Mouse (Mus musculus): ENCODE measurements around the gene Sh3tc1.

Sh3tc1 gene

GRCm38 (mm10) chr5:35751016-35751415 is 11.2 kb upstream of the Sh3tc1 start:
- DNase-seq, result no peak

DNA sequence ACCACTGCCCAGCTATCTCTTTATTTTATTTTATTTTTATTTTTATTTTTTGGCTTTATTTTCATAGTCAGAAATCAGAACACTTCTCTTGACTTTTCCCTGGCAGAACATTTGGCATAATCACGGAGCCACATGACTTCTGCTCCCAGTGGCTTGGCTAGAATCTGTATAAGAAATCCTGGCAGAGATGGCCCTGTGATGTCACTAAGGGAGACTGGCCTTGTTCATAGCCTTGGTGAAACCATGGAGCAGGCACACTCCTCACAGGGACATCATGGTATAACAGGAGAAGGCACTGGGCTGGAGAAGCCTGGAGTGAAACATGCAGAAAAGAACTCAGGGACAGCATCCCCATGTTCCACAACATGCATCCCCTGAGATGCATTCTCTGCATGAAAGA is 10.2 kb upstream of the Sh3tc1 start:
- DNase-seq, result no peak

GRCm38 (mm10) chr5:35749416-35749815 is 9.6 kb upstream of the Sh3tc1 start:
- no peak for DNase-seq

GRCm38 (mm10) chr5:35746910-35747309 is 7.1 kb upstream of the Sh3tc1 start:
- DNase-seq, result peak; percentile 71

DNA sequence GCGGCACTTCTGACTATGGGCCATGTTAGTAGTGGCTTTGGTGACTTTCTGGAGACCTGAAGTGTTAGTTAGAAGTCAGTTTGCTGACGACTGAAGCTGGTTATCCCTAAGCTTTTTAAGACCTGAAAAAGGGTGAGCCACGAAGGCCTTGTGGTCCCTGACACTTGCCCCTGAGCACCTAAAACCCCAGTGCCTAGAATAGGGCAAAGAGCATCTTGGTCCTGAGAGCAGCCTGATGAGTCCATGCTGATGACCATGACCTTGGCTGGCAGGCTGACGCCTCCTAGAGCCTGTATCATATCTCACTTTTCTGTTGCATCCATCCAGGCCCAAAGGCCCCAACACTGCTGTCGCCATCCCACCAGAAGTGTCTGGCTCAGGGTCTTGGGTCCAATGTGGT is 5.6 kb upstream of the Sh3tc1 start:
- DNase-seq, result no peak

- DNase-seq, result no peak
These were observed 4.4 kb upstream of the Sh3tc1 start for GRCm38 (mm10) chr5:35743990-35744722.

DNA sequence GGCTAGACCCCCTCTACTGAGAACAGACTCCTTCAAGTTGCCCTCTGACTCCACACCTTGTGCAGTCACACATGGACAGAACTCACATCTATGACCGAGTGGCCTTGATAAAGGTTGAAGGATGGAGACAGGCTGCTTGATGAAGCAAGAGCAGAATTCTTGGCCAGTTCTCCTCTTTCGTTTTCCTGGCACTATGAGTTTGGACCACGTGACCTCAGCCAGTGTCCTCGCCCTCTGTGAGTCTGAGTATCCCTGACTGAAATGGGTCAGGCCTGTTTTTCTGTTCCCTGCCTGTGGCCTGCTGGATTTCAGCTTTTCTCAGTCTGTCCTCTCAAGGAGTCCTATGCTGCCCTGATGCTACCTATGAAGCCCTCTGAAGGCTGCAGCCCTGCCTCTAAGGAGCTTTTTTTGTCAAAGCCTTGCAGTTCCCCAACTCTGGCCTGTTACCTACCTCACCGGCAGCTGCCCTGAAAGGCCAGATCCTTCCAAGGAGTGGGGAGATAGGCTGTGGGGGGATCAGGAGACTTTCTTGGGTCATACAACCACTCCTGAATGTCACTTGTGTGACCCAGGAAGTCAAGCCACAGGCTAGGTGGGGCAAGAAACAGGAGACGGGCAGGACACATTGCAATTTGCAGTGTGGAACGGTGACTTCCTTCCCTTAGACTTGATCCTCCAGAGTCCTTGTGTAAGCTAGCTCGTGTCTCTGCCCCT is 3.6 kb upstream of the Sh3tc1 start:
- no peak for DNase-seq

- no peak for DNase-seq
These were observed 1.5 kb upstream of the Sh3tc1 start for GRCm38 (mm10) chr5:35741225-35741820.

- no peak for DNase-seq
These were observed 929 bp upstream of the Sh3tc1 start for GRCm38 (mm10) chr5:35740716-35741115.

- no peak for DNase-seq
These were observed 782 bp downstream of the Sh3tc1 start for GRCm38 (mm10) chr5:35739005-35739404.

- no peak for DNase-seq
These were observed 2.4 kb downstream of the Sh3tc1 start for GRCm38 (mm10) chr5:35737231-35737901.

- DNase-seq, result no peak
These were observed 6.3 kb downstream of the Sh3tc1 start for GRCm38 (mm10) chr5:35733523-35733922.

- no peak for DNase-seq
These were observed 8.8 kb downstream of the Sh3tc1 start for GRCm38 (mm10) chr5:35731006-35731405.

DNA sequence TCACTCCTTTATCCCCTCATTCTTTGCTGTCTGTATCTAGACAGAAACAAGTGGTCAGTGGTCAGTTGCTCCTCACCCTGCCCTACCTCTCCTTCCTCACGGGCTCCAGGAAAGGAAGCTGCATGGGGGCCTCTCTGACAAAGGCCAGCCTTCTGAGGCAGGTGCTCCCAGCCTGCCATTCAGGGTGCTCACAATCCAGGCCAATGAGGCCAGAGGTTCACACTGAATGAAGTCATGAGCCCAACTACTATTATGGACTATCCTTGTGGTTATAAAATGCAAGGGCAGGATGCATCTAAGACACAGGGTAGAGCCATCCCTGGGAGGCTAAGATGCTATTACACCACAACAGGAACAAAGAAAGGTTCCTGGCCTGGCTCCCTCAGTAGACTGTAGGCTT is 9.2 kb downstream of the Sh3tc1 start:
- DNase-seq, result no peak

DNA sequence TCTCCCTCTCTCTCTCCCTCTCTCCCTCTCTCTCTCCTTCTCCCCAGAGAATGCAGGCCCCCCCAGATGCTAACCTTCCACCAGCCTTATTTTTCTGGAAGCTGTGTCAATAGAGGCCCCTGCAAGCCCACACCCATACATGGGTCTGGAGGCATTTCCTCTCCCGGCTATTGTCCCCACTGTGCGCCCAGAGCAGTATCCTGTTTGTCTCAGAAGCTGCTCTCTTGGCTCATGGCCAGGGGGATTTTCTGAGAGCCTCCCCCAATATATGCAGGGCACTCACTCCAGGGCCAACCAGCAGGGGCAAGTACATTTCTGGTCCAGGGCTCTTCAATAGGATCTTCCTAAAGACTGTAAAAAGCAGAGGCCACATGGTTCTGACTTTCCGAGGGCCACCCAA is 9.9 kb downstream of the Sh3tc1 start:
- DNase-seq, result no peak

DNA sequence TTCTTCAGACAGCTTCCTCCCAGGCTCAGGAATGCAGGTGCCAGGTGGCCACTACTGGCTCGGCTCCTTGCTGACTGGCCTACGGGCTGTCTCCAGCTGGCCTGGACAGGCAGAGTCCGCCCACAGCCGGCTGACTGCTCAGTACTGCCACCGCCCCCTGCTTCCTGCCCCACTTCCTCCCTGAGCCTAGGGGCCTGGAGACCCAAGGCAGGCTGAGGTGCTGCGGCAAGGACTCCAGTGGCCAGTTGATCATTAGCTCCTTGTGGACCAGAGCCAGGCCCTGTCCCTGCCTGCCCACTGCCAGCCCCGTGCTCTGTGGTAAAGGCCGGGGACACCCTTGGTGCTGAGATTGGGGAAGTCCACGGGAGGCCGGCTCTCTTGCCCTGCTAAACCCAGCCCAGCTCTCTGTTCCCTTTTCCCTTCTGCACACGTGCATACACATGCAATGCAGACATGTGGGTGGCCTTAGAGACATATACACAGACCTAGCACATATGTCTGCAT is 10.8 kb downstream of the Sh3tc1 start:
- DNase-seq, result peak; percentile 67

DNA sequence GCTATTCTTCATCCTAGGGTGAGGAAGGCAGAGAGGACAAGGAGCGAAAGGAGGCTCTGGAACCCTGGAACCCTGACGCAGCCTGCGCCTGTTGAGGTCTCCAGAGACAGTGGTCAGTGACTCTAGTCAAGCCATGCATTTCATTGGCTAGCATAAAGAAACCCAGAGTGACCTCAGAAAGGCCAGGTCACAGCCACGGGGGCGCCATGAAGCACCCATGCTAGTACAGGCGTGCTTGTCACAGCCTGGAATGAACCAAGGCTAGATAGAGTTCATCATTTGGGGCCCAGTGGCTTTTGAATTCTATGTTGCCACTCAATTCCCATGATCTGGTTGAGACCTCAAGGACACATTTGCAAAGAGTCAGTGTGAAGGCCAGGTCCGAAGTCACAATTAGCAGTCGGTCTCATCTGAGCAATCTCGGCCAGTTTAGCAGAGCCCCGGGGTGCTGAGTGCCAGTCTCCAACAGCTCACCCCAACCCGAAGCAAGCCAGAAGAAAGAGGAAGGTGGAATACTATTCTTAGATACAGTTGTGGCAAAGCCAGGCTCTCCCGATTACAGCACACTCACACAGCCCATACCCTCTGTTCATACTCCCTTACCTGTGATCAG is 11.3 kb downstream of the Sh3tc1 start:
- no peak for DNase-seq

DNA sequence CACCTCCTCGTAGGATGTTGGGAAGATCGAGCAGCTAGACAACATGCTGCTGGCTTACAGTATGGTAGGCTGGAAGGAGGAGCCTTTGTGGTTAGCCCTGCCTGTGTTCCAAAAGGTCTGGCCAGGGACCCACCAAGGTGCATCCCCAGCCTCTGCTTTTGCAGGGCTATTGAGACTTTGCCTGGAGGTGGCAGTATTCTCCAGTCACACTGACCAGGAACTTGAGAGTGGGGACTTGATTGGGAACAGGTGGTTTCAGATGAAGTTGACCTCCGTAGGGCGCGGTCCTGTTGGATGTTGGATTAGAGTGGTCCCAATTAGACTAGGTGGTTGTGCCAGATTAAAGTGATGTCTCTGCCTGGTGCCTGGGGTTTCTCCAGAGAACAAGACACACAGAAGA is 12.3 kb downstream of the Sh3tc1 start:
- DNase-seq, result no peak

DNA sequence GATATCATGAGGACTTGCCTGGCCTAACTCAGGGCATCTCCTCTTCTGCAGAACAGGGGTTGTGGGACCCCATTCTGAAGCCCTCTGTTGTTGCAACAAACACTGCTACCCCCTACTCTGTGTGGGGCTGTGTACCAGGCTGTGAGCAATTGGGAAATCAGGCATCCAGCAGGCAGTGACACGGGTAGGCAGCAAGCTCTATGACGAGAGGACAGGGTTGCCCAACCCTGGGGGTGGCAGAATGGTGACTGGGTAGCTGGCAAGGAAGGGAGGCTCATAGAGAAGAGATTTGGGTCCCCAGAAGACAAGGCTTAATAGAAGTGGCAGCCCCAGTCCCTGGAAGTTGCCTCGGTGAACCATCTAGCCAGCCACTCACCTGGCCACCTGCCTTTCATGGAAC is 13.9 kb downstream of the Sh3tc1 start:
- DNase-seq, result no peak

GRCm38 (mm10) chr5:35723900-35724299 is 15.9 kb downstream of the Sh3tc1 start:
- DNase-seq, result no peak

GRCm38 (mm10) chr5:35722654-35723053 is 17.1 kb downstream of the Sh3tc1 start:
- no peak for DNase-seq

GRCm38 (mm10) chr5:35721933-35722332 is 17.9 kb downstream of the Sh3tc1 start:
- DNase-seq, result no peak

DNA sequence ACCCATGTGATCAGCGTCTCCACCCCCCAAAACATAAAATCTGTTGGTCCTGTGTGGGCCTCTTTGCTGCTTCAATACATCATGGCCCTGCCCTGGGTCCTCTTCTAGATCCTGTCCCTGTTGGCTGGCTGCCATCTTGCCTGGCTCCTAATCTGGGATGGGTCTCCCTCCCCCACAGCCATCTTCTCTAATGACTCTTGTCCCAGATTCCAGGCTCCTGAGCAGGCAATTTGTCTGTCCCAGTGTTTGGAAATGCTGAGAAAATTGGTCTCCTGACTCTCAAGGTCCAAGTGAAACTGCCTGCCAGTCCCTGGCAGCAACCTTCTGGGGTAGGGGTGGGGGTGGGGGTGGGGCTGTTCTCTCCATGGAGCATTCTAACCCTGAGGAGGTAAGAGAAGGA is 19.9 kb downstream of the Sh3tc1 start:
- DNase-seq, result no peak

Measured in right cerebral cortex, postnatal 25 days (tissue).